Mouse (Mus musculus) 416B (cell line): ENCODE results near the gene Vasn.
A peak's percentile ranks its signal among the peaks of the same experiment; 100 is the strongest.

ENCODE experiments used
- DNase-seq: peaks from one replicate; pipeline ENCODE4 v3.0.0; 2011; ENCODE audit warnings: low read depth

Gene Vasn

DNA sequence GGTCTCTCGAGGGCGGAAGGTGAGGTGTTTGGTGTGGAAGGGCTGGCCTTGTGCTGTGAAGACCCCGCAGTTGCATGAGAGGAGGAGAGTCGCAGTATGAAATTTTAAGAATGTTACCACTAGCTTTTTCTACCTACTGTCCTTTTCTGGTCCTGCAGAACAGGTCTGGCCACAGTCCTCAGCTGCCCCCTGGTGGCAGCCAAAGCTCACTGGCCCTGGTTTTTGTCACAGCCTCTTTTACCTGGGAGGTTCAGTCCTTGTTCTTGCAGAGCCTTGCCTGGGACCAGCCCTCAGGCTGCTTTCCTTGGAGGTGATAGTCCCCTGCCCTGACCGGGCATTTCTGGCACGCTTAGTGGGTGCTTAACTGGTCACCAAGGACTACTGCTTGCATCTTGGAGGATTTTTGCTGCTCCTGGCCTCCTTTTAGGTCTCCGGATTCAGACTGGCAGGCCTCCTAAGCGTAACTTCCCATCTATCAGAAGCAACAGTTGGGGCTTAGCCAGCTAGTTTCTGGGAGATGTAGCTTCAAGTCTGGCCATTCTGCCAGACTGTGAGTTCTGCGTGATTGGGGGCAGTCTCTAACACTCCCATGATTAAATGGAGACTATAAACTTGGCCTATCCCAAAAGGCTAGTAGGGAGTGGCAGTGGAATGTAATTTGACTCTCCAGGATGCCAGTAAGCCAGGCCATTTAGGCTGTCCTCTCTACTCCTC is 31.8 kb upstream of the Vasn start:
- DNase-seq: peak; percentile 85

DNA sequence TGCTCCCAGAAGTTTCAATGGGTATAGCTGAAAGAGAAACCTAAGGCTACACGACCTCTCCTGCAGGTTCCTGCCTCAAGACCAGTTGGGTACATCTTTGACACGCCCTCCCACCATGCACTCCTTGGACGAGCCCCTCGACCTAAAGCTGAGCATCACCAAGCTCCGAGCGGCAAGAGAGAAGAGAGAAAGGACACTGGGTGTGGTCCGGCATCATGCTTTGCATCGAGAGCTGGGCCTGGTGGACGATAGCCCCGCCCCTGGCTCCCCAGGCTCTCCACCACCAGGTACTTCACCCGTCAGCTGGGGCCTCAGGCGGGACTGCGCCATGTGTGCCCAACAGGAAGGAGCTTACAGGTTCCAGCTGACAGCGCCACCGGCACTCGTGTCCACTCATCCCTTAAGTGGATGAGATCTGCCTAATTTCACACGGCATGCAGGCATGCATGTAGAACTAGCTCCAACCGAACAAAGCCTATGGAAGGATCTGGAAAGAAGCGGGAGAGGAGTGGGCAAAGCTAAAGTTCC is 31.1 kb upstream of the Vasn start:
- no peak for DNase-seq

DNA sequence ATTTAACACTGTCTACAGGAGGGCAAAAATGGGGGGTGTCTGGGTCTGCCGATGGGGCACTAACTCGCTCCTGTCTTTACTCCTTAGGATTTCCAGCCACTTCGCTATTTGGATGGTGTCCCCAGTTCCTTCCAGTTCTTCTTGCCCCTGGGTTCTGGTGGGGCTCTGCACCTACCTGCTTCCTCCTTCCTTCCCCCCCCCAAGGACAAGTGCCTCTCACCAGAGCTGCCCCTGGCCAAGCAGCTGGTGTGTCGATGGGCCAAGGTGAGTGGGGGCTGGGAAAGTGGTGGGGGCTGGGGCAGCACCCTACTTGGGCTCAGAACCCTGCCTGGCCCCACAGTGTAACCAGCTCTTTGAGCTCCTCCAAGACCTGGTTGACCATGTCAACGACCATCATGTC is 28.5 kb upstream of the Vasn start:
- no peak for DNase-seq

DNA sequence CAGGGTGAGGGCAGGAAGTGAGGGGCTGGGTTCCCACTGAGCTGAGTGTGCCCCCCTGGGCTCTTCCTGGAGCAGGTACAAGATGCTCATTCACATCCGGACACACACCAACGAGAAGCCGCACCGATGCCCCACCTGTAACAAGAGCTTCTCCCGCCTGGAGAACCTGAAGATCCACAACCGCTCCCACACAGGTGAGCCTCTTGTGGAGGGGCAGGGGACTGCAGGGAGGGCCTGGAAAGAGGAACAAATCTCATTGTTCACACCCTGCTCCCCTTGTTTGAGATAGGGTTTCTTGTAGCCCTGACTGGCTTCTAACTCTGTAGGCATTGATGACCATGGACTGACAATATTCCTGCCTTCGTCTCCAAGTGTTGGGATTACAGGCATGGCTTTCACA is 28.1 kb upstream of the Vasn start:
- DNase-seq: no peak

DNA sequence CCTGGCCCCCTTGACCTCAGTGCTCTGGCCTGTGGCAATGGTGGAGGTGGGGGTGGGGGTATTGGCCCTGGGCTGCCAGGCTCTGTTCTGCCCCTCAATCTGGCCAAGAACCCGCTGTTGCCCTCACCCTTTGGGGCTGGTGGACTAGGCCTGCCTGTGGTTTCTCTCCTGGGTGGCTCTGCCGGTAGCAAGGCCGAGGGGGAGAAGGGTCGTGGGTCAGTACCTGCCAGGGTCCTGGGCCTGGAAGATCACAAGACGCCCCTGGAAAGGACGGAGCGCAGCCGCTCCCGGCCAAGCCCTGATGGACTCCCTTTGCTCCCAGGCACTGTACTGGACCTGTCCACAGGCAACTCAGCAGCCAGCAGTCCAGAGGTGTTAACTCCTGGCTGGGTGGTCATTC is 26.0 kb upstream of the Vasn start:
- no peak for DNase-seq

DNA sequence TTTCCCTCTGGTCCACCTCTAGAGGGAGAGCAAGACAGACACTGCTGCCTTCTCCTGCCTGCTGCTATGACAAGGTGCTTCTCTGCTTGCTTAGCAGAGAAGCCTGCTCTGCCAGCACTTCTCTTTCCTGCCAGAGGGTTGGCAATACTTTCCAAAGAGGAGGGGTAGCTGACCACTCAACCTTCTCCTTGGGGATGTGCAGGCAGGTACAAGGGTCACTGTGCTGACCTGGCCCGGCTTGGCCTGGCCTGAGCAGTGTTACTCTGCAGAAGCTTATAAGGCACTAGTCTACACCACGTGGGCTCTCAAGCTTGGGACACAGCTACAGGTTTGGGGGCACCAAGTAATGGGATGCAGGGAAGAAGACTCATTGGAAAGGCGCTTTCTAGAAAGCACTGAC is 25.1 kb upstream of the Vasn start:
- no peak for DNase-seq

DNA sequence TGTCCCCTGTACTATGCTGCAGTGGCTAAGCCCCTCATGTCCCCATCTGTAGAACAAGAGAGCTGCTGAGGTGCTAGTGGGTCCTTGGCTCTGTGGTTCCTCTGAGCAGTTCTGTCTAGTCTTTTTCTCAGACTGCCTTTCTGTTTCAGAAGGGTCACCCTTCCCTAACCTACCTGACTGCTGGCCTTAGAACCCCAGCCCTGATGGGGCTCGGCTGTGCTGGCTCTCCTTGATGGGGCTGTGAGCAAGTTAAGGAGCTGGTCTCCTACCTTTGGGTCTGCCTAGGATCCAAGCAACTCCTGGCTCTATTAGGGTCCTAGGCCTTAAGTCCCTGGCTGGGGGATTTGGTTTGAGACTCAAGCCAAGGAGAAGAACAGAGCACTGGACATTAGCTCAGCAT is 24.4 kb upstream of the Vasn start:
- DNase-seq: no peak

DNA sequence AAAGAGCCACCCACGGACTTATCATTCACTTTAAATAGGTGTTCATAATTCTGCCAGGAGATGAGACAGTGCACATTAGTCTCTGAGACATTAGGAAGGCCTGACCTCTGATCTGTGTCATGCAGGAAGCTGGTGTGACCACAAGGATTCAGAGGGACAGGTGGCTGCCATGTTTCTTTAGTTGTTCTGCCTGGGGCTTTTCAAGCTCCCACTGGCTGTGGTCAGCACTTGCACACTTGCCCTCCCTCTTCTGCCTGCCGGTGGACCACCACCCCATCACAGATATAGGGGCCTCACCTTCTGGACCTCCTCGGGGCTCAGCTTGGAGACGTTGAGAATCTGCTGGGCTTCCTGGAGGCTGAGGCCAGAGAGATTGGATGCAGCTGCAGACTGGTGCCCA is 22.9 kb upstream of the Vasn start:
- peak; percentile 45 for DNase-seq

DNA sequence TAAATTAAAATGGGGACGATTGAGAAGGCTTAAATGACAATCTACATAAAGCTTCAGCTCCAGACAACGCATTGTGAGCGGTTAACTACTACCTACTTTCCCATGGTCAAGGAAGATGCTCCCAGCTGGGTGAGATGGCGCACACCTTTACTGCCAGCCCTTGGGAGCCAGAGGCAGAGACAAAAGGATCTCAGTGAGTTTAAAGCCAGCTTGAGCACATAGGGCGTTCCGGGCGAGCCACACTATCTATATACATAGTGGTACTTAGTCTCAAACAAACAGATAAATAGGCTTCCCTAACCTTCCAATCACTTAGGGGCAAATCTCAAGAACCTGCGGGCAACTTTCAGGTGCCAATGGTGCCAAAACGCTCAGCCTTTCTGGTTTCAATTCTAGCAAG is 15.7 kb upstream of the Vasn start:
- no peak for DNase-seq

DNA sequence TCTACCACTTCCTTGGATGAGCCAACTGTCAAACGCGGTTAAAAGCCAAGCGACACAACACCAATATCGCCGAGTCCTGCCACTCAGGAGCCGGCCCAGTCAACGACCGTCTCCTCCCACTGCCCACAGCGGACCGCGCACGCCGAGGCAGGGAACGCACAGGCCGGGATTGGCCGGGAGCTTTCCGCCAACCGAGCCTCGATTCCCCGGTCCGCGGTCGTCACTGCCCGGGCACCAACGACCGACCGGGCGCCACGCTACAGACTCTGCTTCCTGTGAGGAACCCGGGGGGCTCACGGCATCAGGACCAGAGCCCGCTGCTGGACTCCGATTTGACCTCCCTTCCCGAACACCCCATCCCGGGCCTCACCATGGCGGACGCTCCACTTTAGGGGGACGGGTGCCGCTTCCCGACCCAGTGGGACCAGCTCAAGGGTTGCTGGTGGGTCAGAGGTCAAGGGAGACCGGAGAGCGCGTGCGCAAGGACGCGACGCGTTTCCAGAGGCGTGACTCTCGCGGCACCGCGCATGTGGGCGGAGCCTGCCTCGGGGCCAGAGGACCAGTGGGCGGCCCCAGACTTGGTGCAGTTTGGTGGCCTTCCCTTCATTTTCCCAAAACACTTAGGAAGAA is 15.1 kb upstream of the Vasn start, which contains the start of gene Pam16:
TSS of gene Pam16 (minus strand) at position 508 of the 630 bp plus-strand sequence.
- DNase-seq: peak; percentile 89

DNA sequence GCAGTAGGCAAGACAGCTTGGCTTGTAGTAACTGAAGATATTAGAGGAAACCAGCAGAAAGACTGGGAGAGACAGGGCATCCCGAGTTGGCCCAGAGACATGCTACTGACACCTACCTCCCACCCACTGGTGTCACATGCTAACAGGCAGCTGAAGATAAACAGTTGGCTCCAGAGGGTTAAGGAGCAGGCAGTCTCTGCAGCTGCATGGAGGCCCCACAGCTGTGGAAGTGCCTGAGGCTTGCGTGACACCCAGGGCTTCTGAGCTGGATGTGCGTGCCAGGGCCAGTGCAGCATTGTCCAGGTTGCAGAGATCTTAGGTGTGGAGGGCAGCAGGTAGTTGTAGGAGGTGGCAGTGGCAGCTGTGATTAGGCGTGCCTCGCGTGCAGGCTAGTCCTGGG is 12.6 kb upstream of the Vasn start:
- no peak for DNase-seq

DNA sequence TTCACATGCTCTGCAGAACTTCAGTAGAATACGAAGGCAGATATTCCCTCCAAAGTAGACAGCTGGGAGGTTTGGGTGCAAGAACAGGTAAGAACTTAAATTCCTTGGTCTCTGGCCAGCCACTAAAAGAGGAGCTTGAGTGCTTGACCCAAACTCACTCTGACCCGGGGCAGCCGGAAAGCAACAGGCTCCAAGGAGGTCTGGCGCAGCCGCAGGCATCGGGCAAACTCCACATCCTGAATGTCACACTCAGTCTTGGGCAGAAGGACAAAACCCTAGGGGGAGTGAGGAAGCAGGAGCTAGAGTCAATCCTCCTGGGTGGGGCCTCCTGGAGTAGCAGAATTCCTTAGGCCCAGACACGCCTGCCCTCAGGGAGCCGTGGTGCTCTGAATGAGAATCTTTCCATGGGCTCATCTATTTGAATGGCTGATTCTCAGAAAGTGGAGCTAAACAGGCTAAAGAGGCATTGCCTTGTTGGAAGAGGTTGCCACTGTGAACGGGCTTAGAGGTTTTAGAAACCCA is 10.8 kb upstream of the Vasn start:
- no peak for DNase-seq

DNA sequence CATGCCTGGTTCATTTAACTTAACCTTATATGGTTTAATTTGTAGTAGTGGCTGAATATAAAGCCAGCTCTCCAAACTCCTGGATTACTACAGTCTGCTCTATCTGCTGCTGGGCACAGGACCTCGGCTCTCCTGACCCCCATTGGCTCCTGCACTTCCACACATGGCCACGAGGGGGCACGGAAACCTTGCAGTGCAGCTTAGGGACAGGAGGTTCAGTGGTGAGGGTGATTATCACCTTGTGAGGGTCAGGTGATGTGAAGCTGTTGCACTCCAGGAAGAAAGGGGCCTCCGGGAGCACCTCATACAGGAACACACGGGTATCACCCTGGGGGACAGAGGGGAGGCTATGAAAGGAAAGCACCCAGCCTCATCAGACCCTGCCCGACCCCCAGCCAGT is 9.8 kb upstream of the Vasn start:
- DNase-seq: peak; percentile 60

DNA sequence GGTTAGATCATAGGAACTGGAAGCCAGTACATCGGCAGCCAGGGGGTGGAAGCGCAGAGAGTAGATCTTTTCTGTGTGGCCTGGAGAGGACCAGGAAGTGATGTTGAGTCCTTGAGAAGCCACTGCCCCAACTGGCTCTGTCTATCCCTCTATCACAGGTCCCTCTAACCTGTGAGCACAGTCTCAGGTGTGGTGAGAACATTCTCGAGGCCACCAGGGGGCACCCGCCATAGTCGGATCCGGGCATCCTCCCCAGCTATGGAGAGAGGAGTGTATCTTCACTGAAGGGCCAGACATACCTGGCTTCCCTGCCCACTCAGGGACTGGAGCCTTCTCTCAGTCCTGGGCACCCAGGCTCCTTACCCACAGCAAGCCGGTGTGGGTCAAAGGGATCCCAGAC is 7.7 kb upstream of the Vasn start:
- DNase-seq: no peak

DNA sequence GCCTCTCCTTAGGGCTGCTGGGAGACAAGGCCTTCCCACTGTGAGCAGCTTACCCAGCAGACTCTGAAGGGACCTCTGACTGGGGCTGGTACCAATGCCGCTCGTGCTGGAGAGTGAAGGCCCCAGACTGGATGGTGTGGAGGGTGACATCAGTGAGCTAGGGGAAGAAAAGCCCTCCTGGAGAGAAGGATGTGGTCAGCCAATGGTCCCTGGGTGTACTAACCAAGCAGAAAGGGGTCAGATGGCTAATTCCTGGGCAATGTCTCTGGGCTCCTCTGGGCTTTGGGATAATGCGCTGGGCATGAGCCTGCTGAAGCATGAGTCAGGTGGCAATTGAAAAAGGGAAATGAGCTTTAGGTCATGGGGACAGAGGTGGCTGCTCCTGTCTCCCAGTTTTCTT is 6.1 kb upstream of the Vasn start:
- DNase-seq: no peak

DNA sequence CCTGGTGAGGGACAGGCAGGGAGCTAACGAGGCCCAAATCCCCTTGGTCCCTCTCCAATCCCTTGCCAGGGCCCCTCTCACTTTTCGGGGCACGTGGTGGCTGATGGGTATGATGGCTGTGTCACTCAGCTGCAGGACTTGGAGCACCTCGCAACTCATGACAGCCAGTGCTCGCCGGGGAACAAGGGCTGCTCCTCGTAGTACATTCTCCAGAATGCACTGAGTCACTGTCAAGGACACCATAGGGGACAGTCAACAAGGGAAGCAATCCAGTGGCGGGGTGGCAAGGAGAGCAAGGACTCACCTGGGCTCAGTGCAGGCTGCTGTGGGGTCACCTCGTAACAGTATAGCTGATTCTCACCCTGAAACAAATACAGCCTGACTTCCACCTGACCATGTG is 5.1 kb upstream of the Vasn start:
- DNase-seq: no peak

DNA sequence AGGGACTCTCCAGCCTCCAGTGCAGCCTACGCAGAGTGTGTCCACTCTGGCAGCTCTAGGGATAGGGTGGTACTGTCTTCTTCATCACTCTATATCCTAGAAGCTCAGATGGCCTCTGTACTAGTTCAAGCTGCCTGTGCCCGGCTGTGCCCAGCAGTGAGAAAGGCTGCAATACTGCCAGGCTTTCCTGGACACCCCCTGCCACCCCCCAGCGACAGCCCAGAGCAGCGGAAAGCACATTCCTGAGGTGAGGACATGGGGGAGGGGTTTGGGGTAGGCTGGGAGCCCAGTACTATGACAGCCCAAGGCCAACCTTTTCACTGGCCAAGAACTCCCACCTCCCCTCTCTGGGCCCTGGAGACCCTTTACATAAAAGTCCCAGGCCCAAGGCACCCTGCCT is 4.0 kb upstream of the Vasn start:
- no peak for DNase-seq

DNA sequence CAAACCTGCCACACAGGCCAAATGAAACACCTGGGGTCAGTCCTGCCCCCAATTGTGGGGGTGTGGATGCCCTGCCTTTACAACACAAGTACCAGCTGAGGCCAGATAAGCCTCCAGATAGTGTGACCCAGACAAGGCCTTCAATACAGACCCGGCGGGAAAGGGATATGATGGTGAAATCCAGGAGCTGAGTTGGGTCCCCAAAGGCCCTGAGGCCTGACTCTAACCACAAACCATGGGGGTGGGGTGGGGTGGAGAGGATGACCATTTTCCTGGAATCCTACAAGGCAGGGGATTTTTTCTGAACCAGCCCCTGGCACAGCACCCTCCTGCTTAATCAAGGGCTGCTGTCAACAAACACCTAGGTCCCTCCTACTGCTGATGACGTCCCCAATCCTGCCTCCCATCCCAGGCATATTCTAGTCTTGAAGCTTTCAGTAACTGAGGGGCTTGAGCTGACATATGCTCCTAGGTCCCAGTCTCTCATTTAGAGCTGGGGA is 800 bp upstream of the Vasn start:
- no peak for DNase-seq

DNA sequence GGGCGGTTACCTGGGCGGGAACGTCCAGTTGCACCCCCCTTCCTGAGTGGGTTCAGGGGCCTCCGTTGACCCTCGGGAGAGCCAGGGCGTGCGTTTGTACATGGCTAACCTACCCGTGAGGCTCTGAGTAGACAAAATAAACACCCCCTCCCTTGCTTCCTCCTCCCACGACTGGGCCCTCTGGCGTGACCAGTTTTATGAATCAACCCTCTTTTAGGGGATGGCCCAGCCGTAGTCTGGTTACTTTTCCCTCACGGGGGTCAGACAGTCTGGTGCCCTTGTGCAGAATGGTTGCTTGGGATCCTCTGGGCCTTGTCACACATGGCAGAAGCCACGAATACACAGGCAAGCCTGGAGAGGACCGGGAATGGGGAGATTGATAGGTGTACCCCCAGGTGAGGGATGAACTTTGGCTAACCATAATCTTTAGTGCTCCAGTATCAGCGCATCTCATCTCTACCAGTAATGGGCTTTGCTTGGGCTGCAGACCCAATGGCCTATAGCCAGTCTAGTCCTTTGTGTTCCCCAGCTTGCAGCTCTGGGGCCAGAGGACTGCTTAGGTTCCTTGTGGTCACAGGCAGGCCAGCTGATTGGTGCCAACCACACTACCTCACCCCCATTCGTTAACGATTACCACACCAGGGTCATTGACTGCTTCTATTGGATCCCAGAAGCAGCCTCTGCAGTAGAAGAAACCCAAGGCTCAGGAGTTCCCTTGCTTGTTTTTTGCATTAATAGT is 695 bp downstream of the Vasn start:
- peak; percentile 9 for DNase-seq

DNA sequence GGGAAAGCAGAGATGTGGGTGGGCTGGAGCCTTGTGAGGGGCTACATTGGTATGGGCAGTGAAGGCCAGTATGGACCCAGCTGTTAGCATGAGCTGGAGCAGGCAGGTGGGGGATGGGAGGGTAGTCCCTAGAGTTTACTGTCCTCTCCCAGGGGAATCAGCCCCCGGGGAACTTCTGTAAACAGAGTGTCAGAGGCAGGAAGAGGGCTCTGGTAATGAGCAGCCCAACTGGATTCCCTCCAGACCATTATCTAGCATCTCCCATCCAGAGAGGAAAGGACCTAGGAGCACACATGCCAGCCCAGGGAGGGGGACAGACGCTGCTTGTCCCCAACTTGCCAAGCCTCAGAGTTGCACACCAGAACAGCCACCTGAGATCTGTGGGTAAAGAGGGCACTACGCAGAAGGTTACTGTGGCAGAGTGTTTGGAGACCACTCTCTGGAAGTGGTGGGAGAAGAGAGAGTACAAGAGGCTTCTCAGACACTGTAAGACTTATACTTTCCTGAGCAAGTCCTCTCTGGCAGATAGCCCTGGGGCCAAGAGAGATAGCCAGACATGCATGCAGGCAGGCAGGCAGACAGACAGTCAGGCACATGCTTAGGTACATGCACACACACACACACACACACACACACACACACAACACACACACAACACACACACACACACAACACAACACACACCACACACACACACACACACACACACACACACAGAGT is 1.5 kb downstream of the Vasn start:
- DNase-seq: no peak

DNA sequence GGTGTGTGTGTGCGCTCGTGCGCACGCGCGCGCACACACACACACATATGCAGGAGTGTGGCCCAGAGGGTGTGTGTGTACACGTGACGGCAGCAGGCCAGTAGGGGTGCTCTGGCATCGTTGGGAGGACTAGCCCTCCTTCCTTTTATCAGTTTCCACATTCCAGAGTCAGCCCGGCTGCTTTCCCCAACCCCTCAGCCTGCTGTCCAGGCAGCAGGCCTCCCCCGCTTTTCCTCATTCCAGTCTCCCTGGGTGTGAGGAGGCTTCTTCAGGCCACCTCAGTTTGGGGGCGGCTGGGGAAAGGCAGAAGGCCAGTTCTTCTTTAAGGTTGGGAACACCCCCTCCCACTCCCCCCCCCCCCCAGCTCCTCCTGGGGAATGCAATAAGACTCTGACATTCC is 2.4 kb downstream of the Vasn start:
- no peak for DNase-seq

DNA sequence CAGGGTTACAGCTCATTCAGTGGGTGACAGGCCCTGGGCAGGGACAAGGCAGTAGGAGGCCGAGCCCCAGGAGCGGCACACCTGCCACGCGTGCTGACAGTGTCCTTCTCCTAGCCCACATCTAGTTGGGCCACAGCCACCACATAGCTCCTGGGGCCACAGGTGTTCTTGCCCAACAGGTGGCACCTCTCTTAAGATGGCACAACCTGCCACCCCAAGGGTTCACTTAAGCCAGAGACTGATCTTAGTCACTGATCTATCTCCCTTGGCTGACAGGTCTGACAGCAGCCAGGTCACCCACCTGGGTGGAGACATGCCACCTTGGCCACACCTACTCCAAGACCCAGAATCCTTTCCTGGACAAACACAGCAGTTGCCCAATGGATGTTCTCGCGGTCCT is 3.2 kb downstream of the Vasn start:
- no peak for DNase-seq
